Mouse (Mus musculus) hindbrain, embryonic 13.5 days (tissue): ENCODE data around the gene Pdcl3. TPM values are rescaled to one million over a fixed set of nuclear protein-coding genes. Genes with fewer than 3 reads are reported as not detected.

Source experiments
- ATAC-seq: fragments of 200-750 bp; cut with Nextera tagmentation; 2 replicates; pipeline ENCODE4 v1.8.0; 2017; ENCODE audit warnings: moderate TSS enrichment; ENCODE audit not compliant: low FRiP score
- H3K27ac ChIP-seq: fragments of 300-500 bp; sonication (generic); 2 replicates; pipeline ENCODE4 v1.5.1; 2015; ENCODE audit warnings: inconsistent platforms, mild to moderate bottlenecking, moderate library complexity
- H3K27me3 ChIP-seq: fragments of 300-500 bp; sonication (generic); 2 replicates; pipeline ENCODE4 v1.6.1; 2015; ENCODE audit warnings: mild to moderate bottlenecking, inconsistent platforms
- H3K36me3 ChIP-seq: fragments of 300-500 bp; sonication (generic); 2 replicates; pipeline ENCODE4 v1.6.1; 2015; ENCODE audit warnings: mild to moderate bottlenecking, inconsistent platforms
- H3K4me1 ChIP-seq: fragments of 300-500 bp; sonication (generic); replicated peaks from 2 replicates; pipeline ENCODE4 v1.6.1; 2015; ENCODE audit warnings: inconsistent platforms
- H3K4me2 ChIP-seq: fragments of 300-500 bp; sonication (generic); 2 replicates; pipeline ENCODE4 v1.6.1; 2015; ENCODE audit warnings: inconsistent platforms, mild to moderate bottlenecking, moderate library complexity
- H3K4me3 ChIP-seq: fragments of 300-500 bp; sonication (generic); 2 replicates; pipeline ENCODE4 v1.5.1; 2015; ENCODE audit warnings: mild to moderate bottlenecking, inconsistent platforms
- H3K9ac ChIP-seq: fragments of 300-500 bp; sonication (generic); 2 replicates; pipeline ENCODE4 v1.6.1; 2015; ENCODE audit warnings: mild to moderate bottlenecking, inconsistent platforms
- H3K9me3 ChIP-seq: fragments of 300-500 bp; sonication (generic); 2 replicates; pipeline ENCODE4 v1.6.1; 2016; ENCODE audit warnings: inconsistent platforms
- WGBS: fragments of 180-500 bp; shearing (Covaris S2); methylation state at CpG from one replicate; pipeline ENCODE4 v1.1.7; 2015; 5-methylcytosine and 5-hydroxymethylcytosine counted together
- polyA plus RNA-seq: library from polyadenylated mRNA; unstranded; fragments of >200 nt; fragmentation: Nextera tagmentation; extraction: Ambion mirVana; gene quantifications from 2 replicates; pipeline ENCODE4 v1.2.1, GENCODE M21; 2015

The Pdcl3 gene
- polyA plus RNA-seq: 157 and 169 TPM in 2 replicates

DNA sequence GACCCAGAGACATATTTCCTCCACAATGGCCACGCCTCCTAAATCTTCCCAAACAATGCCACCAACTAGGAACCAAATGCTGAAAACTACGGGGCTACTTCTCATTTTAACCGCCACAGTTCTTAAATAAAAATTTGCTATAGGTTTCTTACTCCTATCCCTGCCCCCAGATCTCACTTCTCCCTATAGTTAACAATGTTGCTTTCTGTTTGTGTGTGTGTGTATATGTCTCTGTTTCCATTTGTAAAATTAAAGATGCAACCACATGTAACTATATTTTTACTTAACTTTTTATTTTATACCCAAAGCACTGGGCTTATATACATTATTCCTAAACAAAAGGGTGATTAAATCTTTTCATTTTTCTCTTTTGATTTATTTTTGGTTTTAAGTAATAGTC lies at the start of gene Pdcl3:
Gene Pdcl3 (plus strand): TSS at position 301 of the 400 bp plus-strand sequence.
- H3K4me2 ChIP-seq: no peak within 1 kb of the TSS
- no peak within 1 kb of the TSS for H3K9ac ChIP-seq
- H3K36me3 ChIP-seq: no peaks in the 10 kb centered on the region; the same call in 1 of the 2 replicates
- no peak within 1 kb of the TSS for H3K27ac ChIP-seq
- 91% methylated on average over 3 of the region's 3 CpGs for WGBS
- no peaks in the 10 kb centered on the region for H3K27me3 ChIP-seq
- H3K9me3 ChIP-seq: no peaks in the 10 kb centered on the region
- no peak for ATAC-seq
- H3K4me3 ChIP-seq: no peak within 1 kb of the TSS
- peaks cover 18% of the 10 kb centered on the region for H3K4me1 ChIP-seq

DNA sequence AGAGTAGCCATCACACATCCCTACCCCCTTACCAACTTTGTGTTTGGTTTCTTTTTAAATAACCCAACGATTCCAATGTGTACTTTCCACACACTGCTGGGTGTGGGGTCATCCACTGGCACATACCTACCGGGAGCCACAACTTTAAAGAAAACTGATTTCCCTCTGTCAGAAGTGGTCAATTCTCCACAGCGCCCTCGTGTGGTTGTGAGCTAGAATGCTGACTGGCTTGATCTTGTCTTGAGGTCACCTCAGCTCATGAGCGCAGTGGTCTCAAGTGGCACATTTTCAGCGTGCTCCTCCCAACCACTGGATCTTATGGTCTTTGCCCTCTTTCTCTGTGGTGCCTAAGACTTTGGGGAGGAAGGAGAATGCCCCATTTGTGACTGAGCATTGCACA lies 48.6 kb upstream of the Pdcl3 start:
- Histone ChIP-seq H3K9me3 (no peaks in the 10 kb centered on the region), H3K4me3 (no peak overlapping the region), H3K27ac (no peak overlapping the region), H3K4me1 (no peaks in the 10 kb centered on the region), H3K27me3 (no peaks in the 10 kb centered on the region), H3K4me2 (no peak overlapping the region), H3K9ac (no peak overlapping the region), H3K36me3 (no peaks in the 10 kb centered on the region)
- ATAC-seq: no peak
- WGBS: 30% methylated on average over 6 of the region's 6 CpGs

DNA sequence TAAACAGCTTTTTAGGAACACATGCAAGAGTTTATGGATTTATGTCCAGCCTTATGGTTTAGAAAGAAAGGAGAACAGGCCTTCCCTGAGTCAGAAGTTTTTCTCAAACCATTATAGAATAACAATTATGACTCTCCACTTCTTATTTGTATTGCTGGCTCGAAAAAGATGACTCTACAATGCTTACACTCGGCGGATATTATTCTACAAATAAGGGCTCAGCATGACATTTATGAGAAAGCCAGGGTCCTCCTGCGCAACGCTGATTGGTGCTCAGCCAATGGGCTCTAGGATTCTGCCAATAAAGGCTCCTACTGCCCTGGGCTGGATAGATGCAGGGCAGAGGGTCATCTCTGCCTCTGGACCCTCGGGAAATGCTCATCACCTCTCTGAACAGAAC lies 46.6 kb upstream of the Pdcl3 start, which contains the start of gene Nms:
Gene Nms (plus strand): TSS at position 301 of the 400 bp plus-strand sequence.
- 63% methylated on average over 6 of the region's 6 CpGs for WGBS
- Histone ChIP-seq H3K4me1 (no peaks in the 10 kb centered on the region), H3K36me3 (no peaks in the 10 kb centered on the region), H3K4me3 (no peak within 1 kb of the TSS), H3K27ac (no peak within 1 kb of the TSS), H3K4me2 (no peak within 1 kb of the TSS), H3K9me3 (no peaks in the 10 kb centered on the region), H3K27me3 (no peaks in the 10 kb centered on the region), H3K9ac (no peak within 1 kb of the TSS)
- no peak for ATAC-seq

DNA sequence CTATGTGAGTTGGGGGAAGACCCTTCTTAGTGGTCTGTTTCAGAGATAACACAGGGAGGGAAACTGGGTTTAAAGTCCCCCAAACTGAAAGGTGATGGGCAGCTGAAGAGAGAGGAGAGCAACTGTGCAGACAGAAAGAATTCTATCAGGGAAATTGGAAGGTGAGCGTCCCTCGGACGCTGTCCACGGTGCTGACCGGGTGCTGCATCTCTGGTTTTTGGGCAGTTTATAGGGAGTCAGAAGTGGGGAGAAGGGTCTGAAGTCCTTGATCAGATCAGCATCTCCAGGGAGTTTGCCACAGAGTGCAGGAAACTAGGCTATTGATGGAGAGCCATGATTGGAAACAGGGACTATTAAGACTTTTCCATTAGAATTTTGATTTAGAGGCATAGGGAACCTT lies 45.8 kb upstream of the Pdcl3 start:
- no peak for ATAC-seq
- H3K4me3 ChIP-seq: no peak overlapping the region
- WGBS: 8% methylated on average over 5 of the region's 5 CpGs
- H3K36me3 ChIP-seq: no peaks in the 10 kb centered on the region
- no peak overlapping the region for H3K4me2 ChIP-seq
- H3K27me3 ChIP-seq: no peaks in the 10 kb centered on the region
- no peak overlapping the region for H3K9ac ChIP-seq
- H3K9me3 ChIP-seq: no peaks in the 10 kb centered on the region
- no peaks in the 10 kb centered on the region for H3K4me1 ChIP-seq
- H3K27ac ChIP-seq: no peak overlapping the region

DNA sequence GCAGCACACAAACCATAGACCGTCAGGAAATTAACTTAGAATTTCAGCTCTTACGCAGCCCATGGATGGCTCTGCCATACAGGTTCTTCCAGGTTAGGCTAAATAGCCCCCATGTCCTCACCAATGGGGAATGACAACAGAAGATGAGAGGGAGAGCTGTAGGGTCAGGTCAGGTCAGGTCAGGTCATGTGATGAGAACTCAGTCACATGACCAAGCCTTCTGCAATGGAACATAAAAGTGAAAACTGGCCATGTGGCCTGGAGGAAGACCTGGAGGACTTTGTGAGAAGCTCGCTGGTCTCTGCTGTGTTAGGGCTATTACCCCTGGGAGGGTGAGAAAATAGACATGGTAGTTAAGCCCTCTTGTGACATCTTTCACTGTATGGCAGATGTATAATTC lies 29.0 kb upstream of the Pdcl3 start:
- 97% methylated on average over 3 of the region's 3 CpGs for WGBS
- ATAC-seq: no peak
- H3K27ac ChIP-seq: no peak overlapping the region

DNA sequence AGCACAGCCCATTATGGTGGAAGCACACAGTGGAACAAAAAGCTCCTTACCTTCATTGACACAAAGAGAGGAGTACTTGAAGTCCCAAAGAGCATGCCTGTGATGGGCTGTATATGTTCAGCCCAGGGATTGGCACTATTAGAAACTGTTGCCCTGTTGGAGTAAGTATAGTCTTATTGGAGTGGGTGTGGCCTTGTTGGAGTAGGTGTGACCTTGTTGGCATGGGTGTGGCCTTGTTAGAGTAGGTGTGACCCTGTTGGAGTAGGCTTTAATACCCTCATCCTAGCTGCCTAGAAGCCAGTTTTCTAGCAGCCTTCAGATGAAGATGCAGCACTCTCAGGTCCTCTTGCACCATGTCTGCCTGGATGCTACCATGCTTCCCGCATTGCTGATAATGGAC lies 16.3 kb upstream of the Pdcl3 start:
- Histone ChIP-seq H3K36me3 (no peaks in the 10 kb centered on the region), H3K9me3 (no peaks in the 10 kb centered on the region), H3K4me2 (no peak overlapping the region), H3K9ac (no peak overlapping the region), H3K27ac (no peak overlapping the region), H3K4me1 (no peaks in the 10 kb centered on the region), H3K4me3 (no peak overlapping the region), H3K27me3 (no peaks in the 10 kb centered on the region)
- WGBS: 88% methylated on average over 1 of the region's 1 CpGs
- ATAC-seq: no peak

More for the DNA sequence above, 29.0 kb upstream of the Pdcl3 start:
- Histone ChIP-seq H3K27me3 (no peaks in the 10 kb centered on the region), H3K36me3 (no peaks in the 10 kb centered on the region), H3K4me3 (no peak overlapping the region), H3K9ac (no peak overlapping the region), H3K9me3 (no peaks in the 10 kb centered on the region), H3K4me2 (no peak overlapping the region), H3K4me1 (no peaks in the 10 kb centered on the region)

DNA sequence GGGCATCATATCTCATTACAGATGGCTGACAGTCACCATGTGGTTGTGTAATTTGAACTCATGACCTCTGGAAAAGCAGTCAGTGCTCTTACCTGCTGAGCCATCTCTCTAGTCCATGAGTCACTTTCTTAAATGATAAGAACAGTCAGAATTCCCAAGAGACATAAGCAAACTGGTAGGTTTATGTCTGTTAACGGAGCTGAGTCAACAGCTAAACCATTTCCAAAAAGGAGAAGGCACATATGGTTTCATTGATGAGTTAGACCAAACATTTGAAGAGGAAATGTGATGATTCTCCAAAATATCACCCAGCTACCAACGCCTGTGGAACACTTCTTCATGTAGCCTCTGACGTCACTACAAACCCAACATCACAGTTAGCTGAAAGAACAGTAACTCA lies 13.7 kb upstream of the Pdcl3 start:
- Histone ChIP-seq H3K36me3 (no peaks in the 10 kb centered on the region), H3K4me1 (no peaks in the 10 kb centered on the region), H3K27ac (no peak overlapping the region), H3K9me3 (no peaks in the 10 kb centered on the region), H3K4me2 (no peak overlapping the region), H3K27me3 (no peaks in the 10 kb centered on the region), H3K9ac (no peak overlapping the region), H3K4me3 (no peak overlapping the region)
- WGBS: 91% methylated on average over 3 of the region's 3 CpGs
- ATAC-seq: no peak

DNA sequence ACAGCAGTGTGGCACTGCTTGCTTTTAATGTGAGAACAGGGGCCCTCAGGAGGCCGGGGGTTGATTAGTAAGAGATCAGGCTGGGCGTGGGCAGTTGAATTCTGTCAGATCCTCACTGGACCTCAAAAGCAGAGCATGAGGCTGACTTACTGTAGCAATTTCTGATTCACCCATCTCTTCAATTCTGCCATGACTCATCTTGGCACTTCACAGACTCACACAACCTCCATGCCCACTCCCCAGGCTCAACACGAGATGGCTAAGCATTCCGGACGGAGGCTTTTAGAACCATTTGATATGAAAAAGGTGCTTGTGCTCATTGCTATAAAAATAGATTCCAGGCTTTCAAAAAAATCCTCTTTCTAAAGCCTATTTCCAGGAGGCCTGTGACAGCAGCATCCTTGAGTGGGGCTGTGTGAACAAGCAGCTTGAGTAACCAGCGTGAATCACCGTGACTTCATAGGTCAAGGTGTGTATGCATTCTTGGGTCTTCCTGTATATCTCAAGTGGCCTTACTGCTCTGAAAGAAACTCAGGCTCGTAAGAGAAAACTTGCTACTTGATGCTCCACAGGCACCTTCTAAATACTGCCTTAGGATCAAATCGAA lies 12.3 kb upstream of the Pdcl3 start:
- WGBS: 91% methylated on average over 9 of the region's 9 CpGs
- ATAC-seq: no peak
- H3K36me3 ChIP-seq: no peaks in the 10 kb centered on the region
- no peaks in the 10 kb centered on the region for H3K4me1 ChIP-seq
- no peaks in the 10 kb centered on the region for H3K27me3 ChIP-seq
- no peaks in the 10 kb centered on the region for H3K9me3 ChIP-seq
- H3K4me2 ChIP-seq: no peak overlapping the region
- no peak overlapping the region for H3K9ac ChIP-seq
- no peak overlapping the region for H3K27ac ChIP-seq
- H3K4me3 ChIP-seq: no peak overlapping the region

DNA sequence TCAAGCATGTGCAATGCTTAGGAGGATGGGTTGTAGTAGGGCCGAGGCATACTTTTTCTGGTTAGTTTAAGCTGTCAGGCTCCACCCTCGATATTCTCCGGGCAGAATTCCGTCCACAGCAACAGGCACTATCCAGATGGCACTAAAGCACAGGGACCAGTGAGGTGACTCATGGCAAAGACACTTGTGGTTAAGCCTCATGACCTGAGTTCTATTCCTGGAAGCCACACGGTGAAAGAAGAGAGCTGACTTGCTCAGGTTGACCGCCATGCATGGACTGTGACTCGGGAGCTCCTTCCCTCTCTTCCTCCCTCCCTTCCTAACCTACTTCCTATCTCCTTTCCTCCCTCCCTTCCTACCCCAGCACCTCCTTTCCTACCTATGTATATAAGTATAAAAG lies 5.5 kb upstream of the Pdcl3 start:
- no peak for ATAC-seq

DNA sequence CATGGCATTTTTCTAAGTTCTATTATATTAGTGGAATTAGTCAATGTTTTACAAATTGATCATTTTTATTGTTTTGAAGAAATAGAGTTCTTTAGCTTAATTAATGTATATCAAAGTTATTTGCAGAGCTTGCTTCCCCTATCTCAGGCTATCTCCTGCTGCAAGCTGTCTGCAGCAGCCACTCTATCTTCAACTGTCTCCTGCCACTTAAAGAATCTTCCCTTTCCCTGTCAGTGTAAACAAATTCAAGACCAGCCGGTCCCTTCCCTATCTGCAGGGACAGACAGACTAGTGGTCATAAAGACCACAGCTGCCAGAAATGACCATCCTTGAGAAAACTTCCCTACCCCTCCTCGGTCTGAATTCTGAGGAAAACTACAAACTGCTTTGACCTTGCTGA lies 1.5 kb upstream of the Pdcl3 start:
- no peak overlapping the region for H3K4me3 ChIP-seq
- no peak overlapping the region for H3K4me2 ChIP-seq
- WGBS: 83% methylated on average over 2 of the region's 2 CpGs
- no peaks in the 10 kb centered on the region for H3K27me3 ChIP-seq
- no peaks in the 10 kb centered on the region for H3K36me3 ChIP-seq
- H3K4me1 ChIP-seq: peaks cover 11% of the 10 kb centered on the region
- no peak overlapping the region for H3K9ac ChIP-seq
- no peak for ATAC-seq
- no peak overlapping the region for H3K27ac ChIP-seq
- H3K9me3 ChIP-seq: no peaks in the 10 kb centered on the region

More for the DNA sequence above, 5.5 kb upstream of the Pdcl3 start:
- no peak overlapping the region for H3K4me2 ChIP-seq
- H3K27ac ChIP-seq: no peak overlapping the region
- 88% methylated on average over 7 of the region's 7 CpGs for WGBS
- no peaks in the 10 kb centered on the region for H3K4me1 ChIP-seq
- H3K36me3 ChIP-seq: no peaks in the 10 kb centered on the region
- H3K9me3 ChIP-seq: no peaks in the 10 kb centered on the region
- H3K4me3 ChIP-seq: no peak overlapping the region
- no peaks in the 10 kb centered on the region for H3K27me3 ChIP-seq
- no peak overlapping the region for H3K9ac ChIP-seq

DNA sequence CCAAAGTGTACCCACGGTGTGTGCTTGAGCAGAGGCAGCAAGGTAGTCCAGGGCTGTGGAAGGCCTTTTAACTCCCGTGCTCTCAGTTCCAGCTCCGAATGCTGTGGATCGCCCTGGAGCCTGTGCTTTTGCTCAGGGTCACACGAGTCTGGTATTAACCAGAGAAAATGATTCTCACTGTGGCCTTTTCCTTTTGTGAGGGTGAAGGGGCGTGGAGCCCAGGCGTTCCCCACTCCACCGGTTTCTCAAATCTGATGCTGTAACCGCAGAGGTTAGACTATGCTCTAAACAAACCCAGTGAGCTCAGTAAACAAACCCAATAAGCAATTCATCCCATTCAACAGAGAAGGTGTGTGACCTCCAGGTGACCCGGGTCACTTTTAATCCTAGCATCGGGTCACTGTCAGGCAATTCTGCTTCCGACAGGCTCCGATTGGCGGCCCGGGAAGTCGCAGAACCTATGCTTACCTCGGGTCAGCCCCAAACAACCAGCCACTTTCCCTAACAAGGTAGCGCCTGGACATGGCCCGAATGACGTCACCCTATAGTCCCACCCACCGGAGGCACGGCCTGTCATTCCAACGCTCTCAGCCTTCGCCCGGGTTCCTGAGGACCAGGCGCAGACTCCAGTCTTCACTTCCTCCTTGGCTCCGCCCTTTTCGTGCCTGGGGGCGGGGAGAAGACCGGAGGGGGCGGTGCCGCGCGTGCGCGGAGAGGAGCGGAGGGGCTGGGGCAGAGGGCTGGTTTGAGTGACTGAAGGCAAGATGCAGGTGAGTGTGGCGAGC lies 1.9 kb downstream of the Pdcl3 start:
- peak overlapping the region; percentile 80 for H3K9ac ChIP-seq
- no peaks in the 10 kb centered on the region for H3K27me3 ChIP-seq
- WGBS: 6% methylated on average over 38 of the region's 38 CpGs
- H3K9me3 ChIP-seq: no peaks in the 10 kb centered on the region
- H3K4me1 ChIP-seq: peaks cover 35% of the 10 kb centered on the region
- ATAC-seq: peak; percentile 99
- peak overlapping the region; percentile 85 for H3K4me2 ChIP-seq
- H3K36me3 ChIP-seq: peaks cover 15% of the 10 kb centered on the region
- peak overlapping the region; percentile 86 for H3K27ac ChIP-seq
- H3K4me3 ChIP-seq: peak overlapping the region; percentile 63

DNA sequence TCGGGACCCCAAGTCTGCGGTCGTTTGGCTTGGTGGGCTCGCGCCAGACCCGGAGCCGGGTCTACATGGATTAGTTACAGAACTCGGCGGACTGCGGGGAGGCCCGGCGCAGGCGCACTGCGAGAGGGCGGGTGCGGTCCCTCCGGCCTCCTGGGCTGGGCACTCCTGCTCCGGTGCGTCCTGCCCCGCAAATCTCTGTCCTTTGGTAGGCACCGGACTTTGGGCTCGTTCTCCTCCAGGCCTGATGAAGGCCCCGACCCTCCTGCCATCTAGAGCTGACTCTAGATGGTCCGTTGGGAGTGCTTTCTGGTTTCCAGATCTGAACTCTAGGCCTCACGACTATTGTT lies 2.4 kb downstream of the Pdcl3 start:
- H3K27ac ChIP-seq: peak overlapping the region; percentile 86

DNA sequence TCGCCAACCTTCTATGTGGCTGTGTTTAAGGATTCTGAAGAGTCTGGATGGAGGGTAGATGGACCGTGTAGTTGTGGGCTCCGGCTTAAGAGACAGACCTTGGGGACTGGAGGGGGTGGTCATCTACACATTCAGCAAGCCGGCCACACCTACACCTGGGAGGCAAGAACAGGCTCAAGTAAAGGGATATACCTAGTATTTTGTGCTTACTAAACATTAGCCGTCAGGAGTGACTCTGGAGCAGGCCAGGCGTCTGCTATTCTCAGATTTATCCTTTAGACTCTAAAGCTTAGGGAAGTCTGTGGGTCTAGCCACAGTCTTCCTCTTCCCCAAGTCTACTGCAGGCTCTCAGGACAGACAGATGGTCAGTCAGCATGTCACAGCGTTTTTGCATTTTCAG lies 2.9 kb downstream of the Pdcl3 start:
- Histone ChIP-seq H3K4me1 (peaks cover 40% of the 10 kb centered on the region), H3K4me2 (peak overlapping the region; percentile 85), H3K9me3 (no peaks in the 10 kb centered on the region), H3K36me3 (peaks cover 23% of the 10 kb centered on the region), H3K27ac (peak overlapping the region; percentile 86), H3K9ac (peak overlapping the region; percentile 80), H3K4me3 (peak overlapping the region; percentile 63), H3K27me3 (no peaks in the 10 kb centered on the region)
- ATAC-seq: peak; percentile 17; the same call in 1 of the 2 replicates
- WGBS: 44% methylated on average over 7 of the region's 7 CpGs

More for the DNA sequence above, 2.4 kb downstream of the Pdcl3 start:
- peak overlapping the region; percentile 80 for H3K9ac ChIP-seq
- peak overlapping the region; percentile 85 for H3K4me2 ChIP-seq
- peaks cover 20% of the 10 kb centered on the region for H3K36me3 ChIP-seq
- no peaks in the 10 kb centered on the region for H3K9me3 ChIP-seq
- H3K4me1 ChIP-seq: peaks cover 40% of the 10 kb centered on the region
- peak overlapping the region; percentile 63 for H3K4me3 ChIP-seq
- under 1% methylated on average over 25 of the region's 25 CpGs for WGBS
- peak; percentile 89 for ATAC-seq
- no peaks in the 10 kb centered on the region for H3K27me3 ChIP-seq
